In genomic region chr9:81634163-81634562, GRCm38 (mm10) we compare ENCODE assay signal across 8 mouse cellular contexts. TPM values are rescaled to one million over a fixed set of nuclear protein-coding genes. Genes with fewer than 3 reads are reported as not detected.
DNase-seq lines count a peak whose midpoint lies in the region; ATAC-seq lines count a peak whose summit lies in the region.

No protein-coding gene starts in this region.

- no peak overlapping the region for H3K9ac ChIP-seq in heart, embryonic 16.5 days (ENCODE audit: low read length)
- peak overlapping the region; percentile 84 for H3K9ac ChIP-seq in hindbrain, embryonic 13.5 days
- H3K9ac ChIP-seq in neural tube, embryonic 11.5 days (ENCODE audit: low read length) = no peak overlapping the region

- peak overlapping the region; percentile 78 for H3K4me3 ChIP-seq in heart, embryonic 16.5 days (ENCODE audit: low read length)
- peak overlapping the region; percentile 82 for H3K4me3 ChIP-seq in hindbrain, embryonic 13.5 days
- peak overlapping the region; percentile 71 for H3K4me3 ChIP-seq in neural tube, embryonic 11.5 days (ENCODE audit: low read depth, low read length)

- ATAC-seq in heart, embryonic 16.5 days (replicated peaks; ENCODE audit: extremely low read depth, insufficient read depth, low FRiP score) = no peak
- ATAC-seq in common myeloid progenitor, adult 5-6 weeks (replicated peaks; ENCODE audit: low read depth, poor library complexity, severe bottlenecking) = peak; percentile 3; the same call in 1 of the 2 replicates
- ATAC-seq in hindbrain, embryonic 13.5 days (ENCODE audit: low FRiP score) = no peak
- ATAC-seq in neural tube, embryonic 11.5 days (ENCODE audit: insufficient read depth, low FRiP score, low TSS enrichment) = no peak

- WGBS in heart, embryonic 16.5 days = under 1% methylated on average over 10 of the region's 10 CpGs
- WGBS in hindbrain, embryonic 13.5 days = 1% methylated on average over 10 of the region's 10 CpGs
- WGBS in neural tube, embryonic 11.5 days = 2% methylated on average over 10 of the region's 10 CpGs

- peaks cover 23% of the 10 kb centered on the region for H3K27me3 ChIP-seq in heart, embryonic 16.5 days (ENCODE audit: control insufficient read depth, insufficient read depth, low read length)
- H3K27me3 ChIP-seq in hindbrain, embryonic 13.5 days = peaks cover 47% of the 10 kb centered on the region
- H3K27me3 ChIP-seq in neural tube, embryonic 11.5 days (ENCODE audit: control insufficient read depth, insufficient read depth, low read length) = peaks cover 26% of the 10 kb centered on the region

- H3K36me3 ChIP-seq in heart, embryonic 16.5 days (ENCODE audit: control insufficient read depth, insufficient read depth) = no peaks in the 10 kb centered on the region
- H3K36me3 ChIP-seq in hindbrain, embryonic 13.5 days = no peaks in the 10 kb centered on the region
- H3K36me3 ChIP-seq in neural tube, embryonic 11.5 days (ENCODE audit: control insufficient read depth, insufficient read depth, low read length) = no peaks in the 10 kb centered on the region

- H3K9me3 ChIP-seq in heart, embryonic 16.5 days (replicated peaks; ENCODE audit: control insufficient read depth, low read length) = no peaks in the 10 kb centered on the region
- no peaks in the 10 kb centered on the region for H3K9me3 ChIP-seq in hindbrain, embryonic 13.5 days
- no peaks in the 10 kb centered on the region for H3K9me3 ChIP-seq in neural tube, embryonic 11.5 days (ENCODE audit: control insufficient read depth, low read length)

- peaks cover 9% of the 10 kb centered on the region for H3K4me1 ChIP-seq in heart, embryonic 16.5 days (ENCODE audit: control insufficient read depth, insufficient read depth, low read length)
- peaks cover 30% of the 10 kb centered on the region for H3K4me1 ChIP-seq in hindbrain, embryonic 13.5 days (replicated peaks)
- H3K4me1 ChIP-seq in neural tube, embryonic 11.5 days (ENCODE audit: control insufficient read depth, insufficient read depth, low read length) = no peaks in the 10 kb centered on the region

- DNase-seq in heart, postnatal 4 days = no peak
- peak; percentile 32 for DNase-seq in neural tube, embryonic 11.5 days (ENCODE audit: low spot score)
- DNase-seq in gastrocnemius, postnatal 10 days = no peak
- no peak for DNase-seq in urinary bladder, adult 2 months (ENCODE audit: low spot score)
- DNase-seq in lung, adult 18-20 months = no peak

- no peak overlapping the region for H3K27ac ChIP-seq in heart, embryonic 16.5 days (ENCODE audit: low read length)
- no peak overlapping the region for H3K27ac ChIP-seq in hindbrain, embryonic 13.5 days
- no peak overlapping the region for H3K27ac ChIP-seq in neural tube, embryonic 11.5 days (ENCODE audit: low read depth, low read length)

- H3K4me2 ChIP-seq in heart, embryonic 16.5 days (ENCODE audit: low read depth, low read length) = peak overlapping the region; percentile 100
- peak overlapping the region; percentile 99 for H3K4me2 ChIP-seq in hindbrain, embryonic 13.5 days
- peak overlapping the region; percentile 100 for H3K4me2 ChIP-seq in neural tube, embryonic 11.5 days (ENCODE audit: low read depth)

RNA-seq across cellular contexts. Expression of gene Htr1b, which starts 0.5 kb away (rescaled TPM):
- 0.42 TPM in 2 replicates for polyA plus RNA-seq in heart, embryonic 16.5 days (2015; fragmentation: Nextera tagmentation; extraction: Ambion mirVana)
- under 1 TPM; 0.18 to 0.31 TPM for total RNA-seq in heart, postnatal 4 days (2021)
- total RNA-seq in common myeloid progenitor, adult 5-6 weeks (2017) = 0.23 TPM in 1 of 2 replicates, not detected in the other
- polyA plus RNA-seq in hindbrain, embryonic 13.5 days (2015; fragmentation: Nextera tagmentation; extraction: Ambion mirVana) = 1.8 and 2.1 TPM in 2 replicates
- 0.38 and 0.39 TPM in 2 replicates for polyA plus RNA-seq in neural tube, embryonic 11.5 days (2014; fragmentation: Nextera tagmentation; extraction: Ambion mirVana)
- under 1 TPM; 0.11 to 0.12 TPM for total RNA-seq in gastrocnemius, postnatal 10 days (2021)
- polyA plus RNA-seq in urinary bladder, adult 2 months (2012; rRNA removed) = 0.97 and 1.3 TPM in 2 replicates
